Mouse (Mus musculus) kidney, postnatal 0 days (tissue): ENCODE data around the gene Gm33543. TPM values are rescaled to one million over a fixed set of nuclear protein-coding genes. Genes with fewer than 3 reads are reported as not detected.

Source experiments
- ATAC-seq: fragments of 200-750 bp; cut with Nextera tagmentation; replicated peaks from 2 replicates; pipeline ENCODE4 v1.8.0; 2017; ENCODE audit warnings: low read depth, moderate number of reproducible peaks, moderate TSS enrichment, moderate library complexity; ENCODE audit not compliant: low FRiP score
- DNase-seq: peaks from one replicate; pipeline ENCODE4 v3.0.0-alpha.2; 2016; ENCODE audit warnings: low spot score
- H3K27ac ChIP-seq: fragments of 300-500 bp; sonication (generic); 2 replicates; pipeline ENCODE4 v1.5.1; 2014; ENCODE audit warnings: mild to moderate bottlenecking
- H3K27me3 ChIP-seq: fragments of 300-500 bp; sonication (generic); 2 replicates; pipeline ENCODE4 v1.6.1; 2014; ENCODE audit warnings: low read length, mixed read lengths; ENCODE audit not compliant: insufficient read depth
- H3K36me3 ChIP-seq: fragments of 300-500 bp; sonication (generic); 2 replicates; pipeline ENCODE4 v1.6.1; 2014; ENCODE audit warnings: low read length, mixed read lengths; ENCODE audit not compliant: insufficient read depth
- H3K4me1 ChIP-seq: fragments of 300-500 bp; sonication (generic); replicated peaks from 2 replicates; pipeline ENCODE4 v1.6.1; 2014; ENCODE audit warnings: antibody characterized with exemption, low read length, mixed read lengths; ENCODE audit not compliant: insufficient read depth
- H3K4me2 ChIP-seq: fragments of 300-500 bp; sonication (generic); 2 replicates; pipeline ENCODE4 v1.6.1; 2014; ENCODE audit warnings: mild to moderate bottlenecking, low read length, moderate library complexity, mixed read lengths
- H3K4me3 ChIP-seq: fragments of 300-500 bp; sonication (generic); replicated peaks from 2 replicates; pipeline ENCODE4 v1.5.1; 2014; ENCODE audit warnings: low read depth, low read length
- H3K9ac ChIP-seq: fragments of 300-500 bp; sonication (generic); 2 replicates; pipeline ENCODE4 v1.6.1; 2014; ENCODE audit warnings: low read depth, low read length
- H3K9me3 ChIP-seq: fragments of 300-500 bp; sonication (generic); replicated peaks from 2 replicates; pipeline ENCODE4 v1.6.1; 2016; ENCODE audit warnings: low read length, inconsistent platforms, mixed read lengths
- CTCF ChIP-seq: IDR thresholded peaks from 2 replicates; pipeline ENCODE4 v1.5.1; 2016; ENCODE audit warnings: antibody characterized with exemption, low read depth, mild to moderate bottlenecking, moderate library complexity
- WGBS: fragments of 180-500 bp; shearing (Covaris S2); extraction: QIAGEN DNeasy Blood & Tissue Kit; methylation state at CpG from one replicate; pipeline ENCODE4 v1.1.7; 2014; 5-methylcytosine and 5-hydroxymethylcytosine counted together
- polyA plus RNA-seq: library from polyadenylated mRNA; unstranded; fragments of >200 nt; fragmentation: Nextera tagmentation; extraction: Ambion mirVana; gene quantifications from 2 replicates; pipeline ENCODE4 v1.2.1, GENCODE M21; 2015

Gm33543 gene
- polyA plus RNA-seq, 1 experiment from 2014 or later = 0.62 TPM

- Histone ChIP-seq H3K4me3 (no peak overlapping the region), H3K36me3 (no peaks in the 10 kb centered on the region), H3K4me1 (no peaks in the 10 kb centered on the region), H3K9ac (no peak overlapping the region), H3K27me3 (no peaks in the 10 kb centered on the region), H3K4me2 (no peak overlapping the region), H3K9me3 (no peaks in the 10 kb centered on the region), H3K27ac (no peak overlapping the region)
- no peak for DNase-seq
- no peak for TF ChIP-seq CTCF
- no peak for ATAC-seq
- 49% methylated on average over 7 of the region's 7 CpGs for WGBS
Measured at GRCm38 (mm10) chr10:95800693-95801442, 41.9 kb downstream of the Gm33543 start.

GRCm38 (mm10) chr10:95797645-95798395 is 44.9 kb downstream of the Gm33543 start:
- 76% methylated on average over 12 of the region's 12 CpGs for WGBS
- Histone ChIP-seq H3K9me3 (no peaks in the 10 kb centered on the region), H3K9ac (no peak overlapping the region), H3K27me3 (no peaks in the 10 kb centered on the region), H3K4me2 (no peak overlapping the region), H3K4me1 (no peaks in the 10 kb centered on the region), H3K27ac (no peak overlapping the region), H3K36me3 (no peaks in the 10 kb centered on the region), H3K4me3 (no peak overlapping the region)
- no peak for TF ChIP-seq CTCF
- no peak for ATAC-seq
- no peak for DNase-seq

GRCm38 (mm10) chr10:95795500-95795899 is 47.2 kb downstream of the Gm33543 start:
- Histone ChIP-seq H3K27ac (no peak overlapping the region), H3K36me3 (no peaks in the 10 kb centered on the region), H3K4me2 (no peak overlapping the region), H3K4me3 (no peak overlapping the region), H3K9me3 (no peaks in the 10 kb centered on the region), H3K9ac (no peak overlapping the region), H3K27me3 (no peaks in the 10 kb centered on the region), H3K4me1 (no peaks in the 10 kb centered on the region)
- WGBS = 85% methylated on average over 4 of the region's 4 CpGs
- ATAC-seq = no peak
- TF ChIP-seq CTCF = no peak
- no peak for DNase-seq

- H3K4me3 ChIP-seq = no peak overlapping the region
- no peaks in the 10 kb centered on the region for H3K4me1 ChIP-seq
- H3K9ac ChIP-seq = no peak overlapping the region
- no peak for ATAC-seq
- no peak overlapping the region for H3K4me2 ChIP-seq
- H3K9me3 ChIP-seq = no peaks in the 10 kb centered on the region
- WGBS = 45% methylated on average over 6 of the region's 6 CpGs
- no peaks in the 10 kb centered on the region for H3K27me3 ChIP-seq
- H3K36me3 ChIP-seq = no peaks in the 10 kb centered on the region
- no peak for TF ChIP-seq CTCF
- DNase-seq = peak; percentile 28
- no peak overlapping the region for H3K27ac ChIP-seq
Measured at GRCm38 (mm10) chr10:95794706-95795105, 48.0 kb downstream of the Gm33543 start.

- Histone ChIP-seq H3K4me1 (no peaks in the 10 kb centered on the region), H3K4me3 (no peak overlapping the region), H3K27me3 (no peaks in the 10 kb centered on the region), H3K9ac (no peak overlapping the region), H3K9me3 (no peaks in the 10 kb centered on the region), H3K4me2 (no peak overlapping the region), H3K36me3 (no peaks in the 10 kb centered on the region), H3K27ac (no peak overlapping the region)
- no peak for DNase-seq
- TF ChIP-seq CTCF = no peak
- no peak for ATAC-seq
- WGBS = 85% methylated on average over 8 of the region's 8 CpGs
Measured at GRCm38 (mm10) chr10:95791427-95791804, 51.3 kb downstream of the Gm33543 start.

- no peaks in the 10 kb centered on the region for H3K27me3 ChIP-seq
- ATAC-seq (no peak), DNase-seq (no peak)
- no peaks in the 10 kb centered on the region for H3K9me3 ChIP-seq
- H3K4me2 ChIP-seq = no peak overlapping the region
- no peak overlapping the region for H3K27ac ChIP-seq
- H3K36me3 ChIP-seq = no peaks in the 10 kb centered on the region
- no peaks in the 10 kb centered on the region for H3K4me1 ChIP-seq
- no peak overlapping the region for H3K4me3 ChIP-seq
- no peak for TF ChIP-seq CTCF
- H3K9ac ChIP-seq = no peak overlapping the region
- 84% methylated on average over 15 of the region's 15 CpGs for WGBS
Measured at GRCm38 (mm10) chr10:95790771-95791426, 51.8 kb downstream of the Gm33543 start.
